Mouse (Mus musculus) intestine, embryonic 15.5 days (tissue): ENCODE data around the gene Gstp3. TPM values are rescaled to one million over a fixed set of nuclear protein-coding genes. Genes with fewer than 3 reads are reported as not detected.

Experiments used
- ATAC-seq: fragments of 200-750 bp; cut with Nextera tagmentation; 2 replicates; pipeline ENCODE4 v1.8.0; 2017; ENCODE audit warnings: moderate TSS enrichment, moderate library complexity
- H3K27ac ChIP-seq: fragments of 300-500 bp; sonication (generic); 2 replicates; pipeline ENCODE4 v1.5.1; 2015; ENCODE audit warnings: mild to moderate bottlenecking, inconsistent platforms
- H3K27me3 ChIP-seq: fragments of 300-500 bp; sonication (generic); replicated peaks from 2 replicates; pipeline ENCODE4 v1.6.1; 2015; ENCODE audit warnings: inconsistent platforms
- H3K36me3 ChIP-seq: fragments of 300-500 bp; sonication (generic); 2 replicates; pipeline ENCODE4 v1.6.1; 2015; ENCODE audit warnings: inconsistent platforms
- H3K4me1 ChIP-seq: fragments of 300-500 bp; sonication (generic); replicated peaks from 2 replicates; pipeline ENCODE4 v1.6.1; 2015; ENCODE audit warnings: inconsistent platforms
- H3K4me2 ChIP-seq: fragments of 300-500 bp; sonication (generic); replicated peaks from 2 replicates; pipeline ENCODE4 v1.6.1; 2015; ENCODE audit warnings: mild to moderate bottlenecking, inconsistent platforms
- H3K4me3 ChIP-seq: fragments of 300-500 bp; sonication (generic); replicated peaks from 2 replicates; pipeline ENCODE4 v1.5.1; 2015; ENCODE audit warnings: inconsistent platforms
- H3K9ac ChIP-seq: fragments of 300-500 bp; sonication (generic); 2 replicates; pipeline ENCODE4 v1.6.1; 2015; ENCODE audit warnings: inconsistent platforms
- H3K9me3 ChIP-seq: fragments of 300-500 bp; sonication (generic); 2 replicates; pipeline ENCODE4 v1.6.1; 2016; ENCODE audit warnings: inconsistent platforms
- WGBS: fragments of 180-500 bp; shearing (Covaris S2); methylation state at CpG from one replicate; pipeline ENCODE4 v1.1.7; 2015; 5-methylcytosine and 5-hydroxymethylcytosine counted together
- polyA plus RNA-seq: library from polyadenylated mRNA; unstranded; fragments of >200 nt; fragmentation: Nextera tagmentation; extraction: Ambion mirVana; gene quantifications from 2 replicates; pipeline ENCODE4 v1.2.1, GENCODE M21; 2015

Gene Gstp3
- polyA plus RNA-seq, 1 experiment from 2014 or later: 6.9 TPM

GRCm38 (mm10) chr19:4099056-4099455 is 39.7 kb upstream of the Gstp3 start:
- peaks cover 10% of the 10 kb centered on the region for H3K27me3 ChIP-seq
- 15% methylated on average over 9 of the region's 9 CpGs for WGBS
- no peaks in the 10 kb centered on the region for H3K36me3 ChIP-seq
- ATAC-seq: 0 out of 2 replicates have a peak, but pooled peaks have one; percentile 5
- H3K9ac ChIP-seq: no peak overlapping the region
- no peaks in the 10 kb centered on the region for H3K9me3 ChIP-seq
- peak overlapping the region; percentile 95 for H3K4me2 ChIP-seq
- peaks cover 41% of the 10 kb centered on the region for H3K4me1 ChIP-seq
- no peak overlapping the region for H3K4me3 ChIP-seq
- peak overlapping the region; percentile 33 for H3K27ac ChIP-seq

- H3K4me1 ChIP-seq: peaks cover 41% of the 10 kb centered on the region
- H3K36me3 ChIP-seq: no peaks in the 10 kb centered on the region
- ATAC-seq: no peak
- H3K9me3 ChIP-seq: no peaks in the 10 kb centered on the region
- peak overlapping the region; percentile 95 for H3K4me2 ChIP-seq
- no peak overlapping the region for H3K27ac ChIP-seq
- peaks cover 10% of the 10 kb centered on the region for H3K27me3 ChIP-seq
- no peak overlapping the region for H3K9ac ChIP-seq
- H3K4me3 ChIP-seq: 0 out of 2 replicates have a peak overlapping the region, but pooled peaks have one; percentile 66
- 81% methylated on average over 13 of the region's 13 CpGs for WGBS
Measured at GRCm38 (mm10) chr19:4098426-4098825, 39.1 kb upstream of the Gstp3 start.

GRCm38 (mm10) chr19:4097441-4097825 is 38.1 kb upstream of the Gstp3 start:
- WGBS: 2% methylated on average over 21 of the region's 21 CpGs
- H3K9ac ChIP-seq: peak overlapping the region; percentile 57

GRCm38 (mm10) chr19:4096642-4097440 is 37.5 kb upstream of the Gstp3 start, which contains the start of gene Cdk2ap2:
Cdk2ap2 (plus strand) TSS chr19:4097182.
- peak within 1 kb of the TSS; percentile 89 for H3K27ac ChIP-seq
- WGBS: under 1% methylated on average over 65 of the region's 65 CpGs
- peaks cover 41% of the 10 kb centered on the region for H3K4me1 ChIP-seq
- peaks cover 10% of the 10 kb centered on the region for H3K27me3 ChIP-seq
- H3K36me3 ChIP-seq: no peaks in the 10 kb centered on the region
- H3K4me2 ChIP-seq: peak within 1 kb of the TSS; percentile 95
- no peaks in the 10 kb centered on the region for H3K9me3 ChIP-seq
- peak within 1 kb of the TSS; percentile 57 for H3K9ac ChIP-seq
- H3K4me3 ChIP-seq: peak within 1 kb of the TSS; percentile 66
- peak; percentile 94 for ATAC-seq

More at GRCm38 (mm10) chr19:4097441-4097825, 38.1 kb upstream of the Gstp3 start:
- peaks cover 41% of the 10 kb centered on the region for H3K4me1 ChIP-seq
- H3K27ac ChIP-seq: peak overlapping the region; percentile 87
- peak overlapping the region; percentile 95 for H3K4me2 ChIP-seq
- peak overlapping the region; percentile 66 for H3K4me3 ChIP-seq
- no peaks in the 10 kb centered on the region for H3K9me3 ChIP-seq
- peak; percentile 69 for ATAC-seq
- peaks cover 10% of the 10 kb centered on the region for H3K27me3 ChIP-seq
- no peaks in the 10 kb centered on the region for H3K36me3 ChIP-seq

- H3K27me3 ChIP-seq: peaks cover 4% of the 10 kb centered on the region; the same call in 1 of the 2 replicates
- peaks cover 35% of the 10 kb centered on the region for H3K4me1 ChIP-seq
- no peak overlapping the region for H3K4me3 ChIP-seq
- no peak overlapping the region for H3K9ac ChIP-seq
- no peaks in the 10 kb centered on the region for H3K9me3 ChIP-seq
- no peak overlapping the region for H3K4me2 ChIP-seq
- whole genome bisulfite sequencing: 73% methylated on average over 3 of the region's 3 CpGs
- ATAC-seq: no peak
- H3K36me3 ChIP-seq: no peaks in the 10 kb centered on the region
- no peak overlapping the region for H3K27ac ChIP-seq
Measured at GRCm38 (mm10) chr19:4095802-4096201, 36.4 kb upstream of the Gstp3 start.

GRCm38 (mm10) chr19:4094774-4095303 is 35.5 kb upstream of the Gstp3 start:
- no peaks in the 10 kb centered on the region for H3K36me3 ChIP-seq
- peaks cover 25% of the 10 kb centered on the region for H3K4me1 ChIP-seq
- H3K27me3 ChIP-seq: no peaks in the 10 kb centered on the region
- H3K4me2 ChIP-seq: no peak overlapping the region
- WGBS: 80% methylated on average over 5 of the region's 5 CpGs
- no peak overlapping the region for H3K9ac ChIP-seq
- H3K4me3 ChIP-seq: no peak overlapping the region
- H3K9me3 ChIP-seq: no peaks in the 10 kb centered on the region
- no peak overlapping the region for H3K27ac ChIP-seq
- ATAC-seq: no peak

- Histone ChIP-seq H3K36me3 (no peaks in the 10 kb centered on the region), H3K4me1 (peaks cover 20% of the 10 kb centered on the region), H3K27ac (no peak overlapping the region), H3K9me3 (no peaks in the 10 kb centered on the region), H3K9ac (0 out of 2 replicates have a peak overlapping the region, but pooled peaks have one; percentile 17), H3K4me2 (no peak overlapping the region), H3K27me3 (no peaks in the 10 kb centered on the region), H3K4me3 (no peak overlapping the region)
- ATAC-seq: no peak
- WGBS: 69% methylated on average over 3 of the region's 3 CpGs
Measured at GRCm38 (mm10) chr19:4094348-4094747, 35.0 kb upstream of the Gstp3 start.

- H3K27me3 ChIP-seq: no peaks in the 10 kb centered on the region
- H3K4me2 ChIP-seq: no peak overlapping the region
- no peak overlapping the region for H3K4me3 ChIP-seq
- no peak overlapping the region for H3K9ac ChIP-seq
- H3K36me3 ChIP-seq: no peaks in the 10 kb centered on the region
- H3K27ac ChIP-seq: no peak overlapping the region
- WGBS: 64% methylated on average over 7 of the region's 7 CpGs
- no peak for ATAC-seq
- peaks cover 14% of the 10 kb centered on the region for H3K4me1 ChIP-seq
- H3K9me3 ChIP-seq: no peaks in the 10 kb centered on the region
Measured at GRCm38 (mm10) chr19:4093772-4094171, 34.4 kb upstream of the Gstp3 start.

- Histone ChIP-seq H3K9ac (no peak overlapping the region), H3K4me3 (no peak overlapping the region), H3K27ac (no peak overlapping the region), H3K36me3 (no peaks in the 10 kb centered on the region), H3K9me3 (no peaks in the 10 kb centered on the region), H3K4me2 (no peak overlapping the region), H3K4me1 (peaks cover 6% of the 10 kb centered on the region), H3K27me3 (no peaks in the 10 kb centered on the region)
- 69% methylated on average over 3 of the region's 3 CpGs for WGBS
- no peak for ATAC-seq
Measured at GRCm38 (mm10) chr19:4092750-4093149, 33.4 kb upstream of the Gstp3 start.

GRCm38 (mm10) chr19:4091383-4091782 is 32.0 kb upstream of the Gstp3 start:
- H3K4me3 ChIP-seq: no peak overlapping the region
- 68% methylated on average over 2 of the region's 2 CpGs for WGBS
- no peak overlapping the region for H3K9ac ChIP-seq
- no peak for ATAC-seq
- H3K4me2 ChIP-seq: no peak overlapping the region
- H3K27me3 ChIP-seq: no peaks in the 10 kb centered on the region
- H3K27ac ChIP-seq: no peak overlapping the region
- H3K9me3 ChIP-seq: no peaks in the 10 kb centered on the region
- H3K36me3 ChIP-seq: no peaks in the 10 kb centered on the region
- peaks cover 2% of the 10 kb centered on the region; the same call in 1 of the 2 replicates for H3K4me1 ChIP-seq

- no peak overlapping the region for H3K27ac ChIP-seq
- no peaks in the 10 kb centered on the region for H3K36me3 ChIP-seq
- H3K27me3 ChIP-seq: no peaks in the 10 kb centered on the region
- no peak overlapping the region for H3K9ac ChIP-seq
- no peak overlapping the region for H3K4me2 ChIP-seq
- 88% methylated on average over 3 of the region's 3 CpGs for WGBS
- H3K4me3 ChIP-seq: no peak overlapping the region
- ATAC-seq: no peak
- no peaks in the 10 kb centered on the region for H3K9me3 ChIP-seq
- no peaks in the 10 kb centered on the region for H3K4me1 ChIP-seq
Measured at GRCm38 (mm10) chr19:4090446-4090845, 31.1 kb upstream of the Gstp3 start.

- Histone ChIP-seq H3K27me3 (no peaks in the 10 kb centered on the region), H3K36me3 (no peaks in the 10 kb centered on the region), H3K4me2 (no peak overlapping the region), H3K9me3 (no peaks in the 10 kb centered on the region), H3K4me1 (0 out of 2 replicates have a peak, but pooled peaks cover under 1% of the 10 kb centered on the region), H3K9ac (no peak overlapping the region), H3K27ac (no peak overlapping the region), H3K4me3 (no peak overlapping the region)
- 78% methylated on average over 6 of the region's 6 CpGs for WGBS
- ATAC-seq: no peak
Measured at GRCm38 (mm10) chr19:4089128-4089527, 29.8 kb upstream of the Gstp3 start.
